Mouse (Mus musculus): Measurements from ENCODE around the gene Pygo2. TPM values are rescaled to one million over a fixed set of nuclear protein-coding genes. Genes with fewer than 3 reads are reported as not detected.

The Pygo2 gene
- polyA plus RNA-seq, 1 experiment from 2014 or later, result 30.4 TPM

DNA sequence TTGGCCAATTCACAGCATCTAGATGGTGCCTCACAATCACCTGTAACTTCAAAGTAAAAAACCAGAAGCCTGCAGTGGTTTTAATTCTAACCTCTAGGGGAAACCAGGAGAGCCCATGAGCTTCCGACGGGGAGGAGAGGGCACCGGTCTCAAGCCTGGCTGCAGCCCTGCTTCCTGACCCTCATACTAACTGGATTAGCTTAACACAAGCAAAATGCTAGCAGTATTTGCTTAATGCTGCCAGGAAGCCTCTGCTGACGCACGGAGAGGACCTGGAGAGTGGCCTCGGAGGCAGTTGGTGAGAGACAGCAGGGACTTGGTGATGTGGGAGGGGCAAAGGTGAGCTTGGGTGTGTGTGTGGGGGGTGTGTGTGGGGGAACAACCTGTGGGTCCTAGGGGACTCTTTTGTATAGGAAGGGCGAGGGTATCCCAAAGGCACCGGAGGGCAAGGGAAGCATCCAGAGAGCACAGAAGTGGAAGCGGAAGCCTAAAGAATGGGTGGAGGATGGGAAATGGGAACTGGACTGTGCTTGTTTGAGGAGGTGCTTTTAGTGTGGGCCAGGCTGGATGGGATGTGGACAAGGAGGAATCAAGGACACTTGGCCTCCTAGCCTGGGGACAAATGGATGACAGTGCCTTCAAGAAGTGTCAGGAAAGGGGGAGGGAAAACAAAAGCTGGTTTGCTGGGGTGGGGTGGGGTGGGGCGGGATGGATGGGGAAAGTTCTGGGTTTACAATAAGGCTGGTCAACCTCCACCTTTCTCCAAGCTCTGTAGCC, 24.6 kb downstream of the Pygo2 start, which contains the start of gene Pmvk:
Pmvk (plus strand) TSS at position 141 of the 777 bp plus-strand sequence.
- no peak within 1 kb of the TSS for H3K4me3 ChIP-seq

DNA sequence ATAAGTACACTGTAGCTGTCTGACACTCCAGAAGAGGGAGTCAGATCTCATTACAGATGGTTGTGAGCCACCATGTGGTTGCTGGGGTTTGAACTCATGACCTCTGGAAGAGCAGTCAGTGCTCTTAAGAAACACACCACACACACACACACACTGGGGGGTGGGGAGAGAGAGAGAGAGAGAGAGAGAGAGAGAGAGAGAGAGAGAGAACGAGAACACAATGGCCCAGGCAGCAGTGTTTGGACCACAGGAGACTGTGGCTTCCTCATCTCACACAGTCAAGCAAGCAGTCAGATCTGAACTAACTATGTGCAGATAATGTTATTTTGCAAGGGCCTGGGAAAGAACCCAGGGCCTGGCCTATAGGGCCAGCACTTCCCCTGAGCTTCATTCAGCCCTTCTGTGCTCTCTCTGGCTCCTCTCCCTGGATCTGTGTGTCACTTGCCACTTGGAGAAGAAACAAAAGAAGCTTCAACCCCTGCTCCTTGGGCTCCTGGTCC, 25.8 kb downstream of the Pygo2 start:
- Histone ChIP-seq H3K27ac (no peak overlapping the region), H3K9me3 (replicated peaks) (no peaks in the 10 kb centered on the region), H3K36me3 (ENCODE audit: poor library complexity, severe bottlenecking) (no peaks in the 10 kb centered on the region), H3K9ac (no peak overlapping the region), H3K4me3 (no peak overlapping the region), H3K4me1 (peaks cover 22% of the 10 kb centered on the region), H3K4me2 (no peak overlapping the region), H3K27me3 (no peaks in the 10 kb centered on the region)
- 63% methylated on average over 1 of the region's 1 CpGs for WGBS
- no peak for ATAC-seq

More for the DNA sequence above, 24.6 kb downstream of the Pygo2 start, which contains the start of gene Pmvk:
- no peaks in the 10 kb centered on the region for H3K27me3 ChIP-seq
- 63% methylated on average over 10 of the region's 10 CpGs for WGBS
- no peak within 1 kb of the TSS for H3K4me2 ChIP-seq
- H3K9ac ChIP-seq, result no peak within 1 kb of the TSS
- H3K4me1 ChIP-seq, result peaks cover 10% of the 10 kb centered on the region
- H3K9me3 ChIP-seq (replicated peaks), result no peaks in the 10 kb centered on the region
- H3K36me3 ChIP-seq (ENCODE audit: poor library complexity, severe bottlenecking), result no peaks in the 10 kb centered on the region
- ATAC-seq, result no peak
- no peak within 1 kb of the TSS for H3K27ac ChIP-seq

DNA sequence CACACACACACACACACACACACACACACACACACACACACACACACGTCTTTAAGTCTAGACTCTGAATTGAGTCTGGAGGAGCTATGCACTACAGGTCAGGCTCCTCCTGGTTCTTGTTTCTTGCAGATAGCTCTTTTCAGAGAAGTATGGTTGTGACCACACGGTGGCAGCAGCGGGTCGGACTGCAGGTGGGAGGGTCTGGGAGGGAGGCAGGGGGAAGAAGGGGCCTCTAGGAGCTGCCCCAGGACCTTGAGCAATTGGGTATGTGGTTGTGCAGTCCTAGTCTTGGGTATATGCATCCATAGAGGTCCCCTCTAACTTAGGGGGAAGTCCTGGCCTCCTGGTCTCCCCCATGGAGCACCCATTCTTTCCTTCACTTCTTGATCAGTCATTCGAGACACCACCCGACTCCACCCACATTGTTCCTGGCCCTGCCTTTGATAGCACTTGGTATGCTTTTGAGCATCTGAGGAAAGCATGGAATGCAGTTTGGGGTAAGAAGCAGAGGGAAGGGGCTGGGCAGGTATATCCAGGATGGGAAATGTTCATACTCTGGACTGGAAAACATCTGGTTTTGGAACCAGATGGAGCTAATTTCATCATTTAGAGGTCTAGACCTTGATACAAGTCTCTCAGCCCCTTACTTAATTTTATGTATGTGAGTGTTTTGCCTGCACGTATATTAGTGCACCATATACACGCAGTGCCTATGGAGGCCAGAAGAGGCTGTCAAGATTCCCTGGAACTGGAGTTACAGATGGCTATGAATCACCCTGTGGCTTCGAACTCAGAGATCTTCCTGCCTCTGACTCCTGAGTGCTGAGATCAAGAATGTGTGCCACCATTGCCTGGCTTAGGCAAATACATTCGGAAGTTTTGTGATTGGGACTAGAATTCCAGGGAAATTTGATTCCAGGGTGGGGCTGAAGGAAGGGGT, 27.0 kb downstream of the Pygo2 start:
- no peak for ATAC-seq
- no peak overlapping the region for H3K9ac ChIP-seq
- 33% methylated on average over 10 of the region's 10 CpGs for WGBS
- H3K36me3 ChIP-seq (ENCODE audit: poor library complexity, severe bottlenecking), result peaks cover 8% of the 10 kb centered on the region; the same call in 1 of the 2 replicates
- no peak overlapping the region for H3K4me2 ChIP-seq
- no peaks in the 10 kb centered on the region for H3K9me3 ChIP-seq (replicated peaks)
- H3K27me3 ChIP-seq, result no peaks in the 10 kb centered on the region
- H3K4me1 ChIP-seq, result peaks cover 20% of the 10 kb centered on the region
- H3K4me3 ChIP-seq, result no peak overlapping the region
- H3K27ac ChIP-seq, result no peak overlapping the region

DNA sequence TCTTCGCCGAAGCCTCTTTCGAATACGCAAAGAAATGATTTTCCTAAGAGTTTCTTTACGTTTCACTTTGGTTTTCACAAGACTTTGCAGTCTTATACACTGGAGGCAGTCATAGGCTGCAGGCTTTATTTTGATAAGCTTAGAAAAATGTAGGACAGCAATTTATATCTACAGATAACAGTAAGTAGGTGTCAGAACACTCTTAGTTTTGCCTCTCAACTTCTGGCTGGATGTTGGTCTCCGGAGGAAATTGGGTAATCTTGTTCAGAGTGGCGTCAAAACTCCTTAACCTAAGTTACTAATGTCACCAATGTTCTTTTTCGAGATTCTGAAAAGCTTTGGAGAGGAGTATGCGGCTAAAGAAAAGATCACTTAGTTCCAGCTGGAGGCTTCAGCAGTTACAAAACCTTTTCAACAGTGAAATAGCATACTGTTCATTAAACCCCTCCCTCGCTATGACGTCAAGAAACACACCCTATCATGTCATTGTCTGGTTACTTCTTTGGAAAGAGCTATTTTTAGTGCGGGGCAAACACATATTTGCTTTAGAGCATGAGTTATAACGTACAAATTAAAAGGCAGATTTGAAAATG, 28.5 kb downstream of the Pygo2 start:
- Histone ChIP-seq H3K36me3 (ENCODE audit: poor library complexity, severe bottlenecking) (peaks cover 8% of the 10 kb centered on the region; the same call in 1 of the 2 replicates), H3K4me1 (peaks cover 19% of the 10 kb centered on the region), H3K27ac (peak overlapping the region; percentile 86; the same call in 1 of the 2 replicates), H3K9ac (no peak overlapping the region), H3K4me3 (peak overlapping the region; percentile 71), H3K9me3 (replicated peaks) (no peaks in the 10 kb centered on the region), H3K27me3 (no peaks in the 10 kb centered on the region), H3K4me2 (peak overlapping the region; percentile 82)
- whole genome bisulfite sequencing, result 43% methylated on average over 13 of the region's 13 CpGs
- peak; percentile 52 for ATAC-seq

DNA sequence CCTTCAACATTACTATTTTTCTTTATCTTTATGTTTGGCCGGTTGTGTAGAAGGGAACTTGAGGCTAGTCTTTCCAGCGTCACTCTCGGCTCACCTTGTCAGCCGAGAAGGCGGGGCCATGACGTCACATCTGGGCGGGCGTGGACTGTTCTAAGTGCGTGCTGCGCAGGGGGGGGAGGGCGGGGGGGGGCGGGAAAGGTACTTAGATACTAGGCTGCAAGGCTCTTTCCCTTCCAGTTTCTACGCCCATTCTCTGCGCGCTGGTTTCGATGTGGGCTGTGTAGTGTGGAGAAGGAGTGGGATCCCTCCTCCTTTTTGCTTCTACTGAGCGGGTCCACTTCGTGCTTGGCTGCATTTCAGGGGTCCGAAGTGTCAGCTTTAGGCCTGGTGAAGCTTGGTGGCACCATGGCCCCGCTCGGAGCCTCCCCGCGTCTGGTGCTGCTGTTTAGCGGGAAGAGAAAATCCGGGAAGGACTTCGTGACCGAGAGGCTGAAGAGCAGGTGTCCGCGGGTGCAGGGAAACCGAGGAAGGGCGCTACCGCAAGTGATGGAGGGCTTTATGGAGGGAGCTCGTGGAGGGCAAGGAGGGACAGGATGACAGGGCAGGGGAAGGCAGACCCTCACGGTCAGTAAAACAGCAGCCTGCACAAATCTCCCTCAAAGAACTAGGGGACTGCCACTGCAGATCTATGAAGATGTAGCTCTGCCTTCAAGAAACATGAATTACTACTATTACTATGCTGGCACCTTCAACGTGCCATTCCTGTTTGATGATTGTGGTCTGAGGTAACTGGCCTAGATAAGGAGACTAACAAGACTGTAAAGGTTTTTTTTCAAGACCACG, 29.2 kb downstream of the Pygo2 start:
- ATAC-seq, result peak; percentile 94
- H3K4me1 ChIP-seq, result peaks cover 19% of the 10 kb centered on the region
- H3K4me2 ChIP-seq, result peak overlapping the region; percentile 82
- no peaks in the 10 kb centered on the region for H3K9me3 ChIP-seq (replicated peaks)
- peaks cover 8% of the 10 kb centered on the region; the same call in 1 of the 2 replicates for H3K36me3 ChIP-seq (ENCODE audit: poor library complexity, severe bottlenecking)
- peak overlapping the region; percentile 85 for H3K9ac ChIP-seq
- WGBS, result under 1% methylated on average over 35 of the region's 36 CpGs
- no peaks in the 10 kb centered on the region for H3K27me3 ChIP-seq
- peak overlapping the region; percentile 71 for H3K4me3 ChIP-seq
- H3K27ac ChIP-seq, result peak overlapping the region; percentile 86

DNA sequence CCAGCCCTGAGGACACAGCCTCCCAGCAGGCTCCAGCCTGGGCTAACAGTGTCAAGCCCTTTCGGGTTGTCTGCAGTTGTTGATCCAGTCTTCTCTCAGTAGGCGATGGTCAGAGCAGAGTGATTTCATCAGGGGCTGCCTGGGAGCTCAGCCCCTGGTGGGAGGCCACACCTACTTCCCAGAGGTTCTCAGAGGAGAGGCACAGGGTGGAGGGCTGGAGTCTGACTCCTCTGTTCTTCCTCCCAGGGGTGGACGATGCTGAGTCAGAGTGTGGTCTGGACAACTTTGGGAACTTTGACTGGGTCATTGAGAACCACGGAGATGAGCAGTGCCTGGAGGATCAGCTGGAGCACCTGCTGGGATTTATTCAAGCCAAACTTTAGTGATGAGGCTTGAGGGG, 38.3 kb downstream of the Pygo2 start:
- Histone ChIP-seq H3K4me1 (no peaks in the 10 kb centered on the region), H3K27ac (no peak overlapping the region), H3K4me2 (no peak overlapping the region), H3K36me3 (ENCODE audit: poor library complexity, severe bottlenecking) (peaks cover 35% of the 10 kb centered on the region), H3K4me3 (no peak overlapping the region), H3K27me3 (no peaks in the 10 kb centered on the region), H3K9ac (no peak overlapping the region), H3K9me3 (replicated peaks) (no peaks in the 10 kb centered on the region)
- 55% methylated on average over 4 of the region's 4 CpGs for WGBS
- no peak for ATAC-seq

DNA sequence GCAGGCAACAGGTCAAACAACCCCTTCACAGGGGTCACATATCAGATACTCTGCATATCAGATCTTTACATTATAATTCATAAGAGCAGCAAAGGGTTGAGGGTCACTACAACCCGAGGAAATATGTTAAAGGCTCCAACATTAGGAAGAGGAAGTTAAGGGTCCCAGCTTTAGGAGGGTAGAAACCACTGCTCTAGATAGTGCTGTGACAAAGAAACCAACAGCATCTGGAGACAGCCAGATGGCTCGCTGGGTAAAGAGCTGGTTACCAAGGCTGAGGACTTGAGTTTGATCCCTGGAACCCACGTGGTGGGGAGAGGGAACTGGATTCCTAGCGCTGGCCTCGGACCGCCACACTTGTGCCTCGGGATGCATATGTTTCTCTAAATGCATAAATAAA, 42.3 kb downstream of the Pygo2 start:
- 85% methylated on average over 7 of the region's 7 CpGs for WGBS
- Histone ChIP-seq H3K9ac (no peak overlapping the region), H3K36me3 (ENCODE audit: poor library complexity, severe bottlenecking) (peaks cover 33% of the 10 kb centered on the region), H3K4me2 (no peak overlapping the region), H3K4me3 (no peak overlapping the region), H3K9me3 (replicated peaks) (no peaks in the 10 kb centered on the region), H3K4me1 (no peaks in the 10 kb centered on the region), H3K27ac (no peak overlapping the region), H3K27me3 (no peaks in the 10 kb centered on the region)
- ATAC-seq, result no peak

DNA sequence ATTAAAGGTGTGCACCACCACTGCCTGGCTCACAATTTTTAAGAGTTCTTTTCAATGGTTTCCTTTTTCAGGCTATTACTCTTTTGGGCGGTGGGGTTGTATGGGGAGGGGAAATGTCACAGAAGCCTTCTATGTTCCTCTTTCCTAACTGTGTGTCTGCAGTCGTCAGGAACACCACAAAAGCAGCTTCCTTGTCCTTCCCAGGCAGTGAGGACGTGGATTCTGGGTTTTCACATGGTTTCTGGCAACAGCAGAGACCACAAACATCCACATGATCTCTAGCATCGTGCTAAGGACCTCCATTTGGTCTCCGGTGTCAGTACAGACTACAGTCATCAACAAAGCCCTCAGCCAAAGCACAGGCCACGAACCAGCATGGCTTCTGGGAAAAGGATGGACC, 43.8 kb downstream of the Pygo2 start:
- Histone ChIP-seq H3K27me3 (no peaks in the 10 kb centered on the region), H3K4me2 (no peak overlapping the region), H3K4me1 (no peaks in the 10 kb centered on the region), H3K9me3 (replicated peaks) (no peaks in the 10 kb centered on the region), H3K4me3 (no peak overlapping the region), H3K36me3 (ENCODE audit: poor library complexity, severe bottlenecking) (peaks cover 18% of the 10 kb centered on the region), H3K9ac (no peak overlapping the region), H3K27ac (no peak overlapping the region)
- 75% methylated on average over 6 of the region's 6 CpGs for WGBS
- ATAC-seq, result no peak

DNA sequence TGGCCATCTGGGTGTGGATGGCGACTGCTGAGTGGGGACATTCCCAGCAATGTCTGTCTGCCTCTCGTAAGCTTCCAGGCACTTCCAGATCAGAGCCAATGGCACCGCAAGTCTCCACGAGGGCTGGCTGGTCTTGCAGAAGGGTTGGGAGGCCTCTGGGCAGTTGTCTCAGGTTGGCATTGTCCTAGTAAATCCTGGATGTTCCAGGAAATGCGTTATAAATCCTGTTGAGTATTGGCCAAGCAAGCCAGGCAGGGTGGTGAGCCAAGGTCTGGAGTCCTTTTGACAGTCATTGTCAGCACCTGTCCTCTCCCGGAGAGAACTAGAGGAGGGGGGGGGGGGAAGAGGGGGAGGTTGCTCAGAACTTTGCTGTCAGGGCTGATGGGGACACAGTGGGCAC, 49.0 kb downstream of the Pygo2 start:
- 82% methylated on average over 6 of the region's 6 CpGs for WGBS
- ATAC-seq, result no peak
- no peaks in the 10 kb centered on the region for H3K9me3 ChIP-seq (replicated peaks)

DNA sequence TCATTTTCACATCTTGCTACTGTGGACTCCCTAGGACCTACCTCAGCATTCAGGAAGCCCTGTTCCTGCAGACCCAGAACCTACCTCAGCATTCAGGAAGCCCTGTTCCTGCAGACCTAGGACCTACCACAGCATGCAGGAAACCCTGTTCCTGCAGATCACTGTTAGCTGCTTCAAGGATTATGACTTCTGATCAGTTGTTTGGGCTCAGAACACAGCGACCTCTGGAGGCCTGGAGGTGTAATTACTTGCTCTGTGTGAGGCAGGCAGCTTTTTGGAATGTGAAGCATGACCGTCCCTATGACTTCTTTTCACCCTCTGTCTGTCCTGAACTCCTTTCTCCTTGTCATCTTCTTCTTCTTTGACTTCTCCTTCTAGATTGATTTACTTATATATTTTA, 51.5 kb downstream of the Pygo2 start:
- H3K27ac ChIP-seq, result no peak overlapping the region
- 0 out of 2 replicates have a peak, but pooled peaks cover 4% of the 10 kb centered on the region for H3K27me3 ChIP-seq
- no peak overlapping the region for H3K4me2 ChIP-seq
- ATAC-seq, result no peak
- H3K4me1 ChIP-seq, result no peaks in the 10 kb centered on the region
- H3K9me3 ChIP-seq (replicated peaks), result no peaks in the 10 kb centered on the region
- WGBS, result 42% methylated on average over 2 of the region's 2 CpGs
- no peak overlapping the region for H3K9ac ChIP-seq
- H3K36me3 ChIP-seq (ENCODE audit: poor library complexity, severe bottlenecking), result no peaks in the 10 kb centered on the region
- no peak overlapping the region for H3K4me3 ChIP-seq

More for the DNA sequence above, 49.0 kb downstream of the Pygo2 start:
- H3K4me2 ChIP-seq, result no peak overlapping the region
- no peaks in the 10 kb centered on the region for H3K27me3 ChIP-seq
- no peak overlapping the region for H3K9ac ChIP-seq
- no peaks in the 10 kb centered on the region for H3K4me1 ChIP-seq
- no peak overlapping the region for H3K4me3 ChIP-seq
- H3K36me3 ChIP-seq (ENCODE audit: poor library complexity, severe bottlenecking), result no peaks in the 10 kb centered on the region
- H3K27ac ChIP-seq, result no peak overlapping the region

DNA sequence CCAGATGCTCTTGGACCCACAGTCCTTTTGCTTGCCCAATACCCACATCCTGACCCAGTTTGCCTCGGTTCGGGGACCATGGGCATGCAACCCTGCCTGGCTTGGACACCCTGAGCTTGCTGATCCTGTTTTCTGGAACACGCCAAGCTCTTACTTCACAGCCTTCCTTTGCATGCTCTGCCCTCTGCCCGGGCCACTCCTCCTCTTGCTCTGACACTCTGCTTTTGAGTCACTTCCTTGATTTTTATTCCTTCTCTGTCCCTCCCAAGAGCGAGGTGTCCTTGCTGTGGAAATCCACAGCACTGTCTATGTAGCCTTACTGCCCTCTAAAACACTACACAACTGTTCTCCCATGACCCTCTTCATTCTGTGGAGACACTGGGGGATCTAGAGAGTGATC, 52.2 kb downstream of the Pygo2 start:
- Histone ChIP-seq H3K27me3 (0 out of 2 replicates have a peak, but pooled peaks cover 4% of the 10 kb centered on the region), H3K9me3 (replicated peaks) (no peaks in the 10 kb centered on the region), H3K4me2 (no peak overlapping the region), H3K4me1 (no peaks in the 10 kb centered on the region), H3K27ac (no peak overlapping the region), H3K36me3 (ENCODE audit: poor library complexity, severe bottlenecking) (no peaks in the 10 kb centered on the region), H3K4me3 (no peak overlapping the region), H3K9ac (no peak overlapping the region)
- ATAC-seq, result no peak
- WGBS, result 93% methylated on average over 5 of the region's 5 CpGs
